Mouse (Mus musculus): ENCODE measurements around the gene Mmel1.

Gene Mmel1

DNA sequence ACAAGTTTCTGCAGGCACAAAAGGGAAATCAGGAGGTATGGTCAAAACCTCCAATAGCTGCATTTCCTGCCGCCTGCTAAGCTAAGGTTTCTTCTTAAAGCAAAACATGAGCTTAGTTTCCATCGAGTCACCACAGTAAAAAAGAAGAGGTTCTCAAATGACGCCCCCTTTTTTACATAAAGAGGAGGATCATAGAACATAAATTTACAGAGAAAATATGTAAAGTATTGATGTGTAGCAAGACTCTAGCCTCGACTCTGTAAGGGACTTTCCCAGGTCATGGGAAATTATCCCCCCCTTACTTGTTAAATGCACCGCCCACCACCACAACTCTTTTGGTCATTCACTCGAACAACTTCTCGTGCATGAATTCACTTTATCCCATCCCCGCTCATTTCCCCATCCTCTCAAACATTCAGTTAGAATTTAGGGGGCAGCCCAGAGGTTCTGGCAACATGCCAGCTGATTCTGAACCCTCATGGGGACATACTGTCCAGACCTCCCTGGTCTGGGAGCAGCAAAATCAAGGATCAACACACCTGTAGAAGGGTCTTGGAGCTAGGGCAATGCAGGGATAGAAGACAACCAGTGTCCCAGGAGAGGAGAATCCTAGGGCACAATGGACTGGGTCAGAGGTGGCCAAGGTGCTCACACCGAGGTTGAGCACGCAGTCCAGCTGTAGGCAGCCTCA, 73.4 kb downstream of the Mmel1 start:
- no peak for DNase-seq

DNA sequence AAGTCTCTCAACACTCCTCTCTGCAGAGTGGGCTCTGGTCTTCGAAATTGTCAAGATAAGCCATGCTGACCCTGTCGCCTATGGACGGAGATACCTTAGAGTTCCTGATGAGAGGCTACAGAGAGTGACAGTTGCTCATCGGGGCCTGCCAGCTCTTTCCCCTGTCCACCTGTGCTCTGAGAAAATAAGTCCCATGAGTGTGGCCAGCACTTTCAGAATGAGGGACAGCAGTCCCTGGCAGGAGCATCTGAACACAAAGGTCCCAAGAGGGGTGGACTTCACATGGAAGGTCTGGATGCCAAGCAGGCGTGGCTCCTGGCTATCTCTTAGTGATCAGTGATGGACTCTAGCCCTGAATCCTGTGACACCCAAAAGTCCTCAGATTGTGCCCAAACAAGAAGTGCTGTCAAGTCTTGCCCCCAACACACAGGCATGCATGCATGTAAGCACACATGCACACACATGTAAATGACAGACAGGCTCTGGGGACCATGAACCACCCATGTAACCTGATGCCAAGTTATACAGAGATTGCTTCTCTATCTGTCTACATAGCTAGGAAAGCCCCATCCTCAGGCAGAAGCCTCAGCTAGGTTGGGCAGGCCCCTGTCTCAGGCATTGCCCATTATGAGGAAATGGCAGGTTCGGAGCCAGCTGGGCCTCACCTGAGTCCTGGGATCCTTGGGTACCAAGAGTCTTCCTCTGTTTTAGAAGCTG, 74.1 kb downstream of the Mmel1 start:
- DNase-seq: peak; percentile 29

DNA sequence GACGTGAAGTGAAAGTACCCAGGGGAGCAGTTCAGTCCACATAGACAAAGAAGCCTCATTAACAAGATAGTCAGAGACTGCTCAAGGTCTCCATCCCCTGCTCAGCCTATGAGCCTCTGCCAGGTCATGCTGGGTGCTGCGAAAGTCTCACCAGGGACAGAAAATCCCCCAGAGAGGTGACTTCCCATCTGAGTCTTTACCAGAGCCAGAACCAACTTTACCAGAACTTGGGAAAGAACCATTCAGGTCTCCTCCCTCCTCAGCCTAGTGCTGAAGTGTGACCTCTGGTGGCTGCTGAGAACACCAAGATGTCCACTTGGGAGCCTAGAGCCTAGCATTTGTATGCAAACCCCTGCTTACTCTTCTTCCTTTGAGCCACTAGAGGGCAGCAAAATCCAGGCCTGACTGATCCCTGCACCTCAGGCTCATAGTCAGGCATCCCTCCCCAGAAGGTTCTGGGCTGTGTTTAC, 74.8 kb downstream of the Mmel1 start:
- DNase-seq: peak; percentile 88
